Mouse (Mus musculus): ENCODE results near the gene Aco2.
A peak's percentile ranks its signal among the peaks of the same experiment; 100 is the strongest.
"Not testable (repeated sequence)": the region's sequence is repeated elsewhere in the genome, so short reads cannot be mapped to it uniquely, and the experiment has no call there.

The Aco2 gene

DNA sequence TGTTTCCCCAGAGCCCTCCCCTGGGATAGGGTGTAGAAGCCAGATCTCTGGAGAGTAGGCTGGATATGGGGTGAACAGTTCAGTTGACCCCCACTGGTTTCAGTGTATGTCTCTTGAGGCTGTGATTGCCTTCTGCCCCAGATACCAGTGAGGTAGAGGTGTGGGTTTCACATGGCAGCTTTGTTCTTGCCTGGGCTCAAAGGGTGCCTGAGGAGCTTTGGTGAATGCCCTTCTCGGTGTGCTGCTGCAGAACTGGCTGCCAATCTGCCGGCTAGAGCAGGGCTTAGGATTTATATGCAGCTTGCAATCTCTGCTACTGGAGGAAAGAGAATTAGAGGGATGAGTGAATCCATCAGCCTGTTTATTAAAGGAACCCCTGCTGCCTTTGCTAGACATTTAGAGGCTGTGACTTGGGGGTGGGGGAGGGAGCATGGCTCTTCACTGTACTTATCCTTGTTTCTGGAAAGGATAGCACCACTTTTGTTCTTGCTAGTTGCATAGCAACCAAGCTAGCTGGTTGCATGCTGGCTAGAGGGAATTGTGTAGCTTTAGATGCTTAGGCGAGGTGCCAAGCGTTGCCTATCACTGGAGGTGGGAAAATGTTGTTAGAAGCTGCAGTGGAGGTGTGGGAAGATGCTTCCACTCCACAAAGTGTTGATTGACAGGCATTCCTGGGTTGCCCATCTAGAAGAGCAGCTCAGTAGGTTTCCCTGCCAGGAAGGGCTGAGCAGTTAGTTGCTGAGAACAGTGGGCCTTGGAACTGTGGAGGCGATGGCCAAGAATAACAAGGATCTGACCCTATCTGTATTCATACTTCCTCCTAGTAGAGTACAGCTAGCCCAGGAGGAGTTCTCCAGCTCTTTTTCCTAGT, 7.7 kb downstream of the Aco2 start:
- DNase-seq: no peak

DNA sequence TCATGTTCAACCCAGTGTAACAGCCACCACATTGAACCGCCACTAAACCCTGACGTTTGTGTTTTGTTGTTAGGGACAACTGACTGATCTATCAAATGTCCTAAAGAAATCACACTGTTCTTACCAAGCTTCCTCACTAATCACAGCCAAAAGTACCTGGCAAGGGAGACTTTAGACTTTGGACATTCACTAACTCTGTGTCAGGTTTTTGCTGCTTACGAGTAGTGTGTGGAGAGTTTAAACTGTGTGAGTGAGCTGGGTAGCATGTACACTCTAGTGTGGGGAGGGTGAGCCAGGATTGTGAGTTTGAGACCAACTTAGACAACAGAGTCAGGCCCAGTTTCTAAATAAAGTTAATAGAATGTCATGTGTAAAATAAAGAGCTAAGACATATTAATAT, 10.2 kb downstream of the Aco2 start:
- no peak for DNase-seq

- no peak for DNase-seq
Measured at GRCm38 (mm10) chr15:81885418-81885934, 13.4 kb downstream of the Aco2 start.

DNA sequence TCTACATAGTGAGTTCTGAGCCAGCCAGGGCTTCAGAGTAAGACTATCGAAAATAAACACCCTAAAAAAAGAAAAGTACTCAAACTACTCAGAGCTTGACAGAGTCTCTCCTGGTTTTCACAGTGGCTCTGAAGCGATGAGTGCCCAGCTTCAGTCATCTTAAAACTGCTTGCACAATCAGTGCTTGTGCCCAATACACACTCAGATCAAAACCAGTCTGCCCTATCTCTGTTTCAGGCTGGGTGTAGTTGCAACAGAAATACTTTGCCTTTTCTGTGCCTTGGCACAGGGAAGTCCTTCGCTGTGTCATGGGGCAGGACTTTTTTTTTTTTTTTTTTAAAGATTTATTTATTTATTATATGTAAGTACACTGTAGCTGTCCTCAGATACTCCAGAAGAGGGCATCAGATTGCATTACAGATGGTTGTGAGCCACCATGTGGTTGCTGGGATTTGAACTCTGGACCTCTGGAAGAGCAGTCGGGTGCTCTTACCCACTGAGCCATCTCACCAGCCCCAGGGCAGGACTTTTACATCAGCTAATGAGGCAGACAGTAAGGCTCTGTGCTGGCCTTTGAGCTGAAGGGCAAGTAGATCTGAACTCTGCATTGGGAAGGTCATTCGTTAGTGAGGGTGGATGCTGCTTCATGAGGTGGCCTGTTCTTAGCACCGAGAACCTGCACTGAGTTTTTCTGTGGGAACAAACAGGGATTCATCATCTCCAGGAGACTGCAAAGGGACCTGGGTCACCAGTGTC, 14.9 kb downstream of the Aco2 start:
- DNase-seq: no peak

GRCm38 (mm10) chr15:81889175-81889574, 17.1 kb downstream of the Aco2 start:
- peak; percentile 54 for DNase-seq

- no peak for DNase-seq
Measured at GRCm38 (mm10) chr15:81891140-81891802, 19.2 kb downstream of the Aco2 start.

GRCm38 (mm10) chr15:81891822-81892580, 19.9 kb downstream of the Aco2 start:
- DNase-seq: no peak

DNA sequence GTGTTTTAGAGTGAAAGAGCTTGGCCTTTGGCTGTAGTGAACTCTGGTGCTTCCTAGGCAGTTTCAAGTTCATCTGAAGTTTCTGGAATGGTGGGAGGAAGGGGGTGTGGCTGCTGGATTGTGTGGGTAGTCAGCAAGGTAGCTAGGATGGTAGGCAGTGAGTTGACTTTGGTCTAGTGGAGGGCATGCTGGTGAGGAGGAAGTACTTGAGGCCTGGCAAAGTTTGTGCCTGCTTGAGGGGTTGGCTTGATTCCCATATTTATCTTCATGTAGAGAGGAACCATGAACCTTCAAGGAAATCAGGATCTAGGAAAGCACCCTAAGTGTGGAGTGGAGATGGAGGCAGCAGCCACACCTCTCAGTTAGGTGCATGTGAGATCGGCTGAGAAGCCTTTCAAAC, 21.9 kb downstream of the Aco2 start:
- DNase-seq: no peak

DNA sequence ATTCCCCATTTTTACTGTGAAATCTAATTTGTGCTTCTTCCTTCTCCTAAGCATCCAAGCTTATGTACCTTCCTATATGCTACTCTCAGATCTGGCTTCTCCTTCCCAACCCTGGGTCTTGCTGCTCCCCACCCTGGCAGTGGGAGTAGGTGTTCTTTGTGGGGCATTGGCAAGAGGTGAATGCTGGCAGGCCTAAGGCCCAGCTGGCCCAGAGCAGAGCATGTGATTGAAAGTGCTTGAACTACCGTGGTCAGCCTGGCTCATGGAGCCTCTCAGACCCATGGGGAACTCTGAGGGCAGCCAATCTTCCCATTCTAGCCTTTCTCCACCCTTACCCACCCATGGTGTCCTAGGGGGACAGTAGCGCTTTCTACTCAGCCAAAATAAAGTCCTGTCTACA, 24.3 kb downstream of the Aco2 start:
- no peak for DNase-seq

GRCm38 (mm10) chr15:81897607-81898285, 25.6 kb downstream of the Aco2 start:
- DNase-seq: no peak

GRCm38 (mm10) chr15:81898751-81899150, 26.6 kb downstream of the Aco2 start:
- DNase-seq: no peak

GRCm38 (mm10) chr15:81904939-81905338, 32.8 kb downstream of the Aco2 start:
- peak; percentile 65 for DNase-seq

GRCm38 (mm10) chr15:81907953-81908352, 35.8 kb downstream of the Aco2 start:
- no peak for DNase-seq

DNA sequence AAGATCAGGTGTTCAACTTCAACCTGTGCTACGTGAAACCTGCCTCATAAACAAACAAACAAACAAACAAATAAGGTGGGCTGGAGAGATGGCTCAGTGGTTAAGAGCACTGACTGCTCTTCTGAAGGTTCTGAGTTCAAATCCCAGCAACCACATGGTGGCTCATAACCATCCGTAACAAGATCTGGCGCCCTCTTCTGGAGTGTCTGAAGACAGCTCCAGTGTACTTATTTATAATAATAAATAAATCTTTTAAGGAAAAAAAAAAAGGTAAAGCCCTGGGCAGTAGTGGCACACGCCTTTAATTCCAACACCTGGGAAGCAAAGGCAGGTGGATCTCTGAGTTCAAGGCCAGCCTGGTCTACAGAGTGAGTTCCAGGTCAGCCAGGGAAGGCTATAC, 36.7 kb downstream of the Aco2 start:
- not testable (repeated sequence) for DNase-seq

- no peak for DNase-seq
Measured at GRCm38 (mm10) chr15:81912498-81912897, 40.4 kb downstream of the Aco2 start.

- DNase-seq: no peak
Measured at GRCm38 (mm10) chr15:81914668-81915067, 42.6 kb downstream of the Aco2 start.

GRCm38 (mm10) chr15:81915663-81916062, 43.6 kb downstream of the Aco2 start:
- DNase-seq: no peak

- no peak for DNase-seq
Measured at GRCm38 (mm10) chr15:81917201-81917600, 45.1 kb downstream of the Aco2 start.

- DNase-seq: peak; percentile 65
Measured at GRCm38 (mm10) chr15:81917621-81918463, 45.7 kb downstream of the Aco2 start.

- no peak for DNase-seq
Measured at GRCm38 (mm10) chr15:81919062-81919461, 47.0 kb downstream of the Aco2 start.

Data from cerebellum, adult 8-10 months (tissue).